Mouse (Mus musculus) limb, embryonic 14.5 days (tissue): ENCODE data around the gene B3gnt3. TPM values are rescaled to one million over a fixed set of nuclear protein-coding genes. Genes with fewer than 3 reads are reported as not detected.

Source experiments
- ATAC-seq: fragments of 200-750 bp; cut with Nextera tagmentation; 2 replicates; pipeline ENCODE4 v1.8.0; 2017; ENCODE audit warnings: low read depth, moderate number of reproducible peaks, moderate TSS enrichment; ENCODE audit not compliant: low FRiP score
- DNase-seq: peaks from one replicate; pipeline ENCODE4 v3.0.0-alpha.2; 2015; ENCODE audit warnings: low spot score
- H3K27ac ChIP-seq: fragments of 300-500 bp; sonication (generic); replicated peaks from 2 replicates; pipeline ENCODE4 v1.5.1; 2014; ENCODE audit warnings: low read depth, mild to moderate bottlenecking, low read length, moderate library complexity, mixed read lengths
- H3K27me3 ChIP-seq: fragments of 300-500 bp; sonication (generic); 2 replicates; pipeline ENCODE4 v1.6.1; 2014; ENCODE audit warnings: low read length, mixed read lengths; ENCODE audit not compliant: control insufficient read depth, insufficient read depth
- H3K36me3 ChIP-seq: fragments of 300-500 bp; sonication (generic); 2 replicates; pipeline ENCODE4 v1.6.1; 2014; ENCODE audit warnings: mild to moderate bottlenecking, low read length, moderate library complexity, mixed read lengths; ENCODE audit not compliant: control insufficient read depth, insufficient read depth
- H3K4me1 ChIP-seq: fragments of 300-500 bp; sonication (generic); 2 replicates; pipeline ENCODE4 v1.6.1; 2014; ENCODE audit warnings: antibody characterized with exemption, low read length, mixed read lengths; ENCODE audit not compliant: control insufficient read depth, insufficient read depth
- H3K4me2 ChIP-seq: fragments of 300-500 bp; sonication (generic); replicated peaks from 2 replicates; pipeline ENCODE4 v1.6.1; 2014; ENCODE audit warnings: low read depth, mild to moderate bottlenecking, low read length, moderate library complexity; ENCODE audit not compliant: severe bottlenecking
- H3K4me3 ChIP-seq: fragments of 300-500 bp; sonication (generic); replicated peaks from 2 replicates; pipeline ENCODE4 v1.5.1; 2014; ENCODE audit warnings: low read length
- H3K9ac ChIP-seq: fragments of 300-500 bp; sonication (generic); 2 replicates; pipeline ENCODE4 v1.6.1; 2014; ENCODE audit warnings: mild to moderate bottlenecking, low read depth, low read length, moderate library complexity; ENCODE audit not compliant: severe bottlenecking
- H3K9me3 ChIP-seq: fragments of 300-500 bp; sonication (generic); 2 replicates; pipeline ENCODE4 v1.6.1; 2016; ENCODE audit warnings: low read length; ENCODE audit not compliant: control insufficient read depth
- POLR2A ChIP-seq: fragments of 200-500 bp; IDR thresholded peaks from 2 replicates; pipeline ENCODE4 v1.8.0; 2012; ENCODE audit warnings: inconsistent platforms, mild to moderate bottlenecking, moderate library complexity, borderline replicate concordance; ENCODE audit not compliant: insufficient read depth, insufficient read length; ENCODE audit errors: extremely low read depth
- WGBS: fragments of 180-500 bp; shearing (Covaris S2); extraction: QIAGEN DNeasy Blood & Tissue Kit; methylation state at CpG from one replicate; pipeline ENCODE4 v1.1.7; 2014; 5-methylcytosine and 5-hydroxymethylcytosine counted together
- polyA plus RNA-seq, 2 experiments: library from polyadenylated mRNA; depleted of rRNA in 1 of 2; stranded (reverse) in 1 of 2; unstranded in 1 of 2; fragments of >200 nt; fragmentation: Nextera tagmentation in 1 of 2; extraction: Ambion mirVana in 1 of 2; gene quantifications; 2 replicates each; pipeline versions ENCODE4 v1.2.1 to v1.2.3; 2012 to 2014

Gene B3gnt3
- polyA plus RNA-seq, 2 experiments, result 0.67 to 1.1 TPM

DNA sequence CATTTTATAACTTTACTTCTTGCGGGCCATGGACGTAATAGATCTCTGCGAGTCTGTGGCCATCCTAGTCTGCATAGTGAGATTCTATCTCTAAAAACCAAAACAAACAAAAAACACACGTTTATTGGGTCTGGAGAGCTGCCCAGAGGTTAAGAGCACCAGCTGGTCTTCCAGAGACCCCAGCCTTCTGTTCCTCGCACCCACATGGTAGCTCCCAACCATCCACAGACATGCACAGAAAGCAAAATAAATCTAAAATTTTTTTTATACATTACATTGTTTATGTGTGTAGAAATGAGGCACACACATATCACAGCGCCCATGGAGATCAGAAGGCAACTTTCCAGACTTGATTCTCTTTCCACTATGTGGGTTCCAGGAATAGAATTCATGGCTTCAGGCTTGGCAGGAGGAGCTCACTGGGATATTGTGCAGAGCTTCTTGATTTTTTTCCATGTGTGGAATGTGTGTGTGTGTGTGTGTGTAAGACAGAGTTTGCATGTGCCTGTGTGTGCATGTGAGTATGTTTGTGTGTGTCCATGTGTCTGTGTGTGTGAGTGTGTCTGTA is 29.3 kb downstream of the B3gnt3 start:
- H3K27me3 ChIP-seq, result peaks cover 42% of the 10 kb centered on the region
- H3K36me3 ChIP-seq, result no peaks in the 10 kb centered on the region

GRCm38 (mm10) chr8:71671549-71671965 is 30.0 kb downstream of the B3gnt3 start, which contains the start of gene Unc13a:
Gene Unc13a, minus strand, starts transcription at chr8:71671757.
- Histone ChIP-seq H3K36me3 (no peaks in the 10 kb centered on the region), H3K27ac (no peak within 1 kb of the TSS), H3K4me2 (peak within 1 kb of the TSS; percentile 82), H3K4me1 (peaks cover 17% of the 10 kb centered on the region), H3K27me3 (peaks cover 38% of the 10 kb centered on the region), H3K9me3 (no peaks in the 10 kb centered on the region), H3K9ac (no peak within 1 kb of the TSS), H3K4me3 (peak within 1 kb of the TSS; percentile 35)
- peak; percentile 71 for DNase-seq
- TF ChIP-seq POLR2A, result no peak
- ATAC-seq, result peak; percentile 70
- under 1% methylated on average over 34 of the region's 42 CpGs for WGBS

More for the DNA sequence above, 29.3 kb downstream of the B3gnt3 start:
- TF ChIP-seq POLR2A, result no peak
- peaks cover 20% of the 10 kb centered on the region for H3K4me1 ChIP-seq
- no peak for ATAC-seq
- H3K27ac ChIP-seq, result no peak overlapping the region
- H3K9me3 ChIP-seq, result no peaks in the 10 kb centered on the region
- peak overlapping the region; percentile 35; the same call in 1 of the 2 replicates for H3K4me3 ChIP-seq
- no peak overlapping the region for H3K9ac ChIP-seq
- peak overlapping the region; percentile 82 for H3K4me2 ChIP-seq
- 44% methylated on average over 6 of the region's 6 CpGs for WGBS
- no peak for DNase-seq

DNA sequence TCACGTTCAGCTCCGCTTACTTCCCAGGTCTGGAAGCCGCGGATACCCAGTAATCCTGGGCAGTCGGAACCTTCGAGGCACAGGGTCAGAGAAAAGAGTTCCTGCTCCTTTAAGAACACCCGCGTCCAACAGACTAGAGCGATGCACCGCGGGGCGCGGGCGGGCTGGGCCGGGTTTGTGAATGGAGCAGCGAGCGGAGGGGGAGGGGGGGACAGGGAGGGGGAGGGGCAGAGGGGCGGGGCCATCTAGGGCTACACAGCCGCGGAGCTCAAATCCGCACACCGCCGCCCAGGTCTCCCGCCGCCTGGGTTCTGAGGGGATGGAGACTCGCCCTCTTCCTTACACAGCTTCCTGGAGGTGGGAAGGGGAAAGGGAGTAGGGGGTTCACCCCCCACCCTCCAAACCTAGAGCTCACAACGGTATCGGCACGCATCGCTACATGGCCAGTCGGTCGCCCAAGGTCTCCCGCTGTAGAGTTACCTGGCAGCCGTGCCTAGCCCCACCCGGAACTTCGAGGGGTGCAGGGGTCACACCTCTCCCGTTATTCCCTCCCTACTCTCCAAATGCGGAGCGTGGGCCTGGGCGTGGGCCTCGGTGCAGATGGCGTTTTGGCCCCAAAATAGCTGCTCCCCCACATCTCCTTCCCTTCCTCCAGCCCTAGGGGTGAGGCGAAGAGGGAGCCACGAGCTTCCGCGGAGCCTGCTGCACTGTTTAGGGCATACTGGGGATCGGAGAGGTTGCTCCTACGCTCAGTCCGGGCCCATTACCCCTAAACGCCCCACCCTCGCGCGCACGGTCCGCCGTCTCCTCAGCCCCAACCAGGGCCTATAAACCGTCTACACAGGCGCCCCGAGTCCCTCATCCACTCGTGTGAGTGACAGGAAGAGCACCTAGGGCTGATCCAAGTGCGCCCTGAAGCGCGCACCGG is 30.7 kb downstream of the B3gnt3 start:
- Histone ChIP-seq H3K4me3 (peak overlapping the region; percentile 35), H3K4me2 (peak overlapping the region; percentile 82), H3K9ac (no peak overlapping the region), H3K4me1 (peaks cover 16% of the 10 kb centered on the region), H3K27ac (no peak overlapping the region), H3K36me3 (no peaks in the 10 kb centered on the region), H3K9me3 (no peaks in the 10 kb centered on the region), H3K27me3 (peaks cover 38% of the 10 kb centered on the region)
- ATAC-seq (peak; percentile 41), DNase-seq (peak; percentile 52)
- TF ChIP-seq POLR2A, result no peak
- WGBS, result 2% methylated on average over 29 of the region's 64 CpGs

DNA sequence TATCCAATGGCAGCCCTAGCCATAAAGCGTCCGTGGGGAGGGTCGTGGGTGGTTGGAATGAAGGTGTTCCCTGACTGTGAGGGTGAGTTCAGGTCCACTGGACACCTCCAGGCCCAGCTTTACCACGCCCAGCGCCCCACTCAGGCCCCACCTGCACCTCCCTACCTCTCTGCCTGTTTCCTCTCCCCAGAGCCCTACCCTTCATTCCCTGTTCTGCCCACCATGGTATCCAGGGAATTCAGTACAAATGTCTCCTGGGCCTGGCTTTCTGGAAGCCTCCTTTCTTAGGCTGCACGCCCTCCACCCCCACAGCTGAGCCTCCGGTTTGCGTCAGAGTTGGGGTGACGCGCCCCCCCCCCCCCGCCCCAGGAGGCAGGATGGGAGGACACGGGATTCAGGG is 31.4 kb downstream of the B3gnt3 start:
- Histone ChIP-seq H3K36me3 (no peaks in the 10 kb centered on the region), H3K4me2 (peak overlapping the region; percentile 82), H3K9ac (no peak overlapping the region), H3K27me3 (peaks cover 33% of the 10 kb centered on the region), H3K4me3 (peak overlapping the region; percentile 35), H3K9me3 (no peaks in the 10 kb centered on the region), H3K4me1 (peaks cover 16% of the 10 kb centered on the region), H3K27ac (no peak overlapping the region)
- DNase-seq (no peak), ATAC-seq (no peak)
- WGBS, result 16% methylated on average over 7 of the region's 12 CpGs
- no peak for TF ChIP-seq POLR2A

GRCm38 (mm10) chr8:71668220-71668975 is 33.2 kb downstream of the B3gnt3 start:
- no peak for DNase-seq
- ATAC-seq, result no peak
- Histone ChIP-seq H3K36me3 (no peaks in the 10 kb centered on the region), H3K9ac (no peak overlapping the region), H3K27ac (no peak overlapping the region), H3K27me3 (peaks cover 33% of the 10 kb centered on the region), H3K4me1 (peaks cover 16% of the 10 kb centered on the region), H3K9me3 (no peaks in the 10 kb centered on the region), H3K4me3 (no peak overlapping the region), H3K4me2 (peak overlapping the region; percentile 13; the same call in 1 of the 2 replicates)
- no peak for TF ChIP-seq POLR2A
- WGBS, result 3% methylated on average over 20 of the region's 21 CpGs
